Mouse (Mus musculus) C3H10T1/2 (cell line): ENCODE data around the gene Mxd1. TPM values are rescaled to one million over a fixed set of nuclear protein-coding genes. Genes with fewer than 3 reads are reported as not detected.

Experiments
- polyA plus RNA-seq, 2 experiments: library from polyadenylated mRNA; unstranded; fragments of >200 nt; fragmentation: generic; extraction: Trizol; gene quantifications; one replicate each; pipeline ENCODE4 v1.2.1; 2012; ENCODE audit warnings: missing spikeins in 2 of 2

The Mxd1 gene
- 1 to 10 TPM in 1 of 2 experiments, under 1 TPM in 1; 0.28 to 4.7 TPM for polyA plus RNA-seq

DNA sequence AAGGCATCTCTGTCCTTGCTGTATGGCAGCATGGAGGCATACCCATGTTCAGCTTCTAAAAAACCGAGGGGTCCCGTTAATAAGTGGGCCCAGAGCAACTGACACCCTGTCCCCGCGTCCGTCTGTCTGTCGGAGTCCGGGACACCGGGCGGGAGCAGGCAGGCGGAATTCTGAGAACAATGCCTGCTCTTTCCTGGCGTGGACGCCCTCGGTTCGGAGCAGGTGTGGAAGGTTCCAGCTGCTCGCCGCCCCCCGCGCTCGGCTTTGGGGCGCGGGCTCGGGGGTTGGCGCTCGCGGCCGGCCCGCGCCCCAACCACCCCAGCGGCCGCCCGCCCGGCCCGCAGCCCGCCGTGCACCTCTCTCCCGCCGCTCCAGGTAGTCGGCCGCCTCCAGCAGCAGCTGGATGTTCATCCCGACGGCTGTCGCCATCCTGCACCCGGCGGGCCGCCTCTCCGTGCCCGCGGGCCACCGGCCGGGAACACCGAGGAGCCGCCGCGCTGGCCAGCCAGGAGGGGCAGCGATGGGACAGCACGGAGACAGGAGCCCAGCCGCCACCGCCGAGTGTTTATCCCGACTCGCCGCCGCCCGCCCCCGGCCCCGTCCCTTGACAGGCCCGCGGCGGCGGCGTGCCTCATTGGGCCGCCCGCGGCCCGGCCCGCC, at the start of gene Mxd1:
Gene Mxd1 (minus strand): TSS at position 582 of the 660 bp plus-strand sequence.

DNA sequence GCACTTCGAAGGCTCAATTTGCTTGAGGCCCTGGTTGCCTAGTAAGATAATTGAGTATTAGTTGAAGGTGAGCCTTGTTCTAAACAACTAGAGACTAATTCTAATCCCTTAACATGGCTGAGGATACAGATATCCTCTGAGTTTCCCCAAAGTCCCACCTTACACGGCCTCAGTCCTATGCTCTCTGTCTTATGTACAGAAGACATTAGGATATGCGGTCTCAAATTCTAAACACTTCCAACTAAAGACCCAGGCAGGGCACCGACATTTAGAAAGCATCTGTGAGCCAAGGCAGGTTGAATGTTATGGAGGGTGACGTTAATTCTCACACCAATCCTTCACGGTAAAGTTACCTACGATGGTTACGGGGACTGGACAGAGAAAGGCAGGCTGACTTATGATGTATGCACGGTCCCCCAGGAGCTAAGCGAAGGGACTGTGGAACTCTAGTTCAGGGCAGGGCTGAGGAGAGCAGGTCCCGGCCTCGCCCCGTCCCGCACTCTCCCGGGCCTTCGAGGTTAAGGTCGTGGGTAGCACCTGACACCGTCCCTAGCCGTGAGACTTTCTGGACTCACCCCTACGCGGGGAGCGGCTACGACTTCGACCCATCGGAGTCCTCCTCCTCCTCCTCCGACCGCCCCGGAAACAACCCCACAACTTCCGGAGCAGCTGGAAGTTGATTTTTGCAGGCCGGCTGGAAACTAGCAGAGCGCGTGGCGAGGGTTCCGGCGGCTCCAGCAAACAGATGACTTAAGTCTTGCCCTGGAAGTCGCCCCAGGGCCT, 15.1 kb upstream of the Mxd1 start, which contains the start of gene Snrnp27:
Gene Snrnp27 (minus strand): TSS at position 651 of the 783 bp plus-strand sequence.

DNA sequence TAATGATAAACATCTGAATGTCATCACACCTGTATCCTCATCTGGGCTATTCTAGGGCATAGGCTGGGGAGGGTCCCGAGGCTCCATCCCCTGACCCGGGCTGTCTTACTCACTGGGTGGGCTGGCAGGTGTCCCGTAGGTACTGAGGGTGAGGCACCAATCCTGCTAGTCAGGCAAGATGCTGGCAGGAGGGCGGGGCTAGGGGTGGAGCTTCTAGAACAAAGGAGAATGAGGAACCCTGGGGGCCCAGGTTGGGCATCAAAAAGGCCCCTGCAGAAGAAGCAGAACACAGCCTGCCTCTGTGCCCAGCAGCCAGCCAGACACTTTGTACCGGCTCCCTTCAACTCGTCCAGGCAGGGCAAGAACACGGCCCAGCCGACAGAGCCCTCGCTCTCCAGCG, 41.0 kb downstream of the Mxd1 start, which contains the start of gene Asprv1:
Gene Asprv1 (plus strand): TSS at position 219 of the 400 bp plus-strand sequence.

Other genes with a start within 250 kb of the Mxd1 start
- not detected for gene Gm44790, start 242.5 kb downstream of the Mxd1 start, polyA plus RNA-seq
- 10 to 100 TPM in 1 of 2 experiments, 1 to 10 TPM in 1; 4.2 to 12.0 TPM for gene C87436, start 230.8 kb downstream of the Mxd1 start, polyA plus RNA-seq
- 100 to 1,000 TPM; 207 to 239 TPM for gene Pcbp1, start 142.8 kb downstream of the Mxd1 start, polyA plus RNA-seq
- gene Asprv1, start 41.0 kb downstream of the Mxd1 start, polyA plus RNA-seq, result under 1 TPM in 1 of 2 experiments, not detected in 1; 0.05 TPM
- 10 to 100 TPM; 32.8 to 54.2 TPM for gene Snrnp27, start 15.4 kb upstream of the Mxd1 start, polyA plus RNA-seq
- 1 to 10 TPM; 1.1 to 8.7 TPM for gene Gmcl1, start 64.2 kb upstream of the Mxd1 start, polyA plus RNA-seq
- 100 to 1,000 TPM in 1 of 2 experiments, 10 to 100 TPM in 1; 34.8 to 113 TPM for gene Anxa4, start 124.4 kb upstream of the Mxd1 start, polyA plus RNA-seq
- 1 to 10 TPM in 1 of 2 experiments, under 1 TPM in 1; 0.64 to 5.0 TPM for gene Aak1, start 180.4 kb upstream of the Mxd1 start, polyA plus RNA-seq